Mouse (Mus musculus) ES-E14 (cell line): ENCODE measurements around the gene Tmpo.

Experiments
- HCFC1 ChIP-seq: IDR thresholded peaks from 2 replicates; pipeline ENCODE4 v1.6.1; 2012; ENCODE audit warnings: low read length, inconsistent platforms, borderline replicate concordance; ENCODE audit not compliant: insufficient read depth
- ZC3H11A ChIP-seq: IDR thresholded peaks from 2 replicates; pipeline ENCODE4 v1.6.1; 2012; ENCODE audit warnings: low read depth, mild to moderate bottlenecking, inconsistent platforms, low read length, borderline replicate concordance
- ZNF384 ChIP-seq: IDR thresholded peaks from 2 replicates; pipeline ENCODE4 v1.6.1; 2012; ENCODE audit warnings: low read depth, low read length, inconsistent platforms

- TF ChIP-seq ZNF384 = no peak
- TF ChIP-seq ZC3H11A = no peak
- TF ChIP-seq HCFC1 = no peak
Observed at GRCm38 (mm10) chr10:91171041-91171440, 10.1 kb downstream of the Tmpo start.
